Mouse (Mus musculus): ENCODE results near the gene Tsc22d4. TPM values are rescaled to one million over a fixed set of nuclear protein-coding genes. Genes with fewer than 3 reads are reported as not detected.

The Tsc22d4 gene
- polyA plus RNA-seq, 1 experiment from 2014 or later = 62.9 TPM

- ATAC-seq (ENCODE audit: low FRiP score) (no peak), DNase-seq (ENCODE audit: low spot score, missing footprints) (no peak)
- WGBS = 39% methylated on average over 5 of the region's 5 CpGs
- H3K9ac ChIP-seq (ENCODE audit: low read length) = peak overlapping the region; percentile 83; the same call in 1 of the 2 replicates
- H3K36me3 ChIP-seq (ENCODE audit: control insufficient read depth, insufficient read depth, low read length) = peaks cover 4% of the 10 kb centered on the region; the same call in 1 of the 2 replicates
- peaks cover 54% of the 10 kb centered on the region for H3K4me1 ChIP-seq (ENCODE audit: control insufficient read depth, insufficient read depth, low read length)
- H3K27ac ChIP-seq (ENCODE audit: low read depth, low read length) = peak overlapping the region; percentile 45
- H3K4me3 ChIP-seq (ENCODE audit: low read depth, low read length) = no peak overlapping the region
- peak overlapping the region; percentile 94; the same call in 1 of the 2 replicates for H3K4me2 ChIP-seq
- no peaks in the 10 kb centered on the region for H3K27me3 ChIP-seq (ENCODE audit: control insufficient read depth, insufficient read depth, low read length)
- H3K9me3 ChIP-seq (ENCODE audit: control insufficient read depth, low read length) = no peaks in the 10 kb centered on the region
Measured at GRCm38 (mm10) chr5:137738516-137738915, 7.0 kb upstream of the Tsc22d4 start.

DNA sequence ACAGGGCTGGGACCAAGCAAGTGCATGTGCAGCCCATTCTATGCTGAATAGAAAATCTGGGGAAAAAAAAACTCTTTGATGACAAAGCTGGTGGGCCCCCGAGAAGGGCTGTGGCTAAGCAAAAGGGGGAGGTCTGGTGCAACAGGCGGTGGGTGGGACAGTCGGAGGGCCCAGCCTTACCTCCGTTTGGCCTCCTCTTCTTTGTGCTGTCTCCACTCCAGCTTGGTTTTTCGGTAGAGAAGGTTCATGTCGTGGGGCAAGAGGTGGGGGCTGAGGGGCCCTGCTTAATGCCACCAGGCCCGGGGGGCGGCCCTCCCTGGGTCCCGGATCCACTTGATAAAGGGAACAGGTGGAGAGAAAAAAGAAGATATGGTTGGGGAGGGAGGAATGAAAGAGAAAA lies 6.1 kb upstream of the Tsc22d4 start:
- ATAC-seq (ENCODE audit: low FRiP score) = no peak
- H3K4me2 ChIP-seq = peak overlapping the region; percentile 94
- H3K27me3 ChIP-seq (ENCODE audit: control insufficient read depth, insufficient read depth, low read length) = no peaks in the 10 kb centered on the region
- 25% methylated on average over 9 of the region's 9 CpGs for WGBS
- H3K9ac ChIP-seq (ENCODE audit: low read length) = peak overlapping the region; percentile 83
- no peaks in the 10 kb centered on the region for H3K9me3 ChIP-seq (ENCODE audit: control insufficient read depth, low read length)
- peak overlapping the region; percentile 45 for H3K27ac ChIP-seq (ENCODE audit: low read depth, low read length)
- peak overlapping the region; percentile 75 for H3K4me3 ChIP-seq (ENCODE audit: low read depth, low read length)
- peaks cover 46% of the 10 kb centered on the region for H3K4me1 ChIP-seq (ENCODE audit: control insufficient read depth, insufficient read depth, low read length)
- H3K36me3 ChIP-seq (ENCODE audit: control insufficient read depth, insufficient read depth, low read length) = peaks cover 4% of the 10 kb centered on the region; the same call in 1 of the 2 replicates
- DNase-seq (ENCODE audit: low spot score, missing footprints) = no peak

- Histone ChIP-seq H3K27ac (ENCODE audit: low read depth, low read length) (peak overlapping the region; percentile 57), H3K4me1 (ENCODE audit: control insufficient read depth, insufficient read depth, low read length) (peaks cover 39% of the 10 kb centered on the region), H3K9me3 (ENCODE audit: control insufficient read depth, low read length) (no peaks in the 10 kb centered on the region), H3K4me2 (peak overlapping the region; percentile 94), H3K27me3 (ENCODE audit: control insufficient read depth, insufficient read depth, low read length) (no peaks in the 10 kb centered on the region), H3K4me3 (ENCODE audit: low read depth, low read length) (peak overlapping the region; percentile 75), H3K36me3 (ENCODE audit: control insufficient read depth, insufficient read depth, low read length) (peaks cover 4% of the 10 kb centered on the region; the same call in 1 of the 2 replicates), H3K9ac (ENCODE audit: low read length) (peak overlapping the region; percentile 83)
- 8% methylated on average over 11 of the region's 11 CpGs for WGBS
- DNase-seq (ENCODE audit: low spot score, missing footprints) (peak; percentile 92), ATAC-seq (ENCODE audit: low FRiP score) (no peak; the same call in 1 of the 2 replicates)
Measured at GRCm38 (mm10) chr5:137740506-137740905, 5.0 kb upstream of the Tsc22d4 start.

DNA sequence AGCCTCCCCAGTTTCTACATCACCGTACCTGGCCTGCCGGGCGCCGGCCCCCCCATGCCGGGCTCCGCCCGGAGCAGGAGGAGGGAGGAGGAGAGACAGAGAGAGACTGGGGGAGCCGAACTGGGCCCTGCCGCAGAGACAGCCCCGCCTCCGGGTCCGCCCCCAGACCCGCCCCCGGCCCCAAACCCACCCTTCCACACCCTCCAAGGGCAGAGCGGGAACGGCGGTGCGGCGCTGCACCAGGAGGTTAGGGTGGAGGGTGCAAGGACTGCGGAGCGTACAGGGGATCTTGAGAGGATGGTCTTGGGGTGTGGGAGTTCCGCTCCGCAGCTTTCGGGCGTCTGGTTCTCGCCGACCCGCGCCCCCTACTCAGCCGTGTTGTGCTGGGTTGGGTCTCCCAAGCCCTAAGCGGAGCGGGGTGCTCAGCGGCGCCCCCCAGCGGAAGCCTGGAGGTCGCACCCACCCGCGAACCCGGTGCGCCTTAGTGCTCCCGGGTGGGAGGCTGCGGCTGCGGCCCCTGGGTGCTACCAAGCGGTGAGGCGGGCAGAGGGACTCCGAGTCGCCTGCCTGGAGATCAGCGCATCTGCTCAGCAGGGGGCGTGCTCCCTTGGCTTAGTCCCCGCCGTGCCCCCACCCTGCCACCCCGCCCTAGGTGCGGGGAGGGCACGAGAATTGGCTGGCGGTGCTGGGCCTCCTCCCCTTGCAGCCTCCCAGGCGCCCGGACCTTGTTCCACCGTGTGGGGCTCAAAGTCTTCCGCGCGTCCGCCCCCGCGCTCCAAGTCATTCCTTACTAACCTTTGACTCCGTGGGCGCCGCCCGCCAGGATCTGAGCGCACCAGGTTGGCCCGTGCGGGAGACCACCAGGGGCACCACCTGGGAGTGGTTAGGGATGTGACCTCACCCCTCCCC lies 4.3 kb upstream of the Tsc22d4 start, which contains the start of gene Nyap1:
Gene Nyap1, minus strand, starts transcription at position 585 of the 909 bp plus-strand sequence.
- Histone ChIP-seq H3K4me3 (ENCODE audit: low read depth, low read length) (peak within 1 kb of the TSS; percentile 75), H3K36me3 (ENCODE audit: control insufficient read depth, insufficient read depth, low read length) (peaks cover 2% of the 10 kb centered on the region; the same call in 1 of the 2 replicates), H3K27me3 (ENCODE audit: control insufficient read depth, insufficient read depth, low read length) (no peaks in the 10 kb centered on the region), H3K9me3 (ENCODE audit: control insufficient read depth, low read length) (no peaks in the 10 kb centered on the region), H3K4me1 (ENCODE audit: control insufficient read depth, insufficient read depth, low read length) (peaks cover 37% of the 10 kb centered on the region), H3K4me2 (peak within 1 kb of the TSS; percentile 94), H3K27ac (ENCODE audit: low read depth, low read length) (peak within 1 kb of the TSS; percentile 57), H3K9ac (ENCODE audit: low read length) (peak within 1 kb of the TSS; percentile 83)
- whole genome bisulfite sequencing = under 1% methylated on average over 63 of the region's 71 CpGs
- DNase-seq (ENCODE audit: low spot score, missing footprints) = peak; percentile 99
- ATAC-seq (ENCODE audit: low FRiP score) = peak; percentile 84

- H3K27me3 ChIP-seq (ENCODE audit: control insufficient read depth, insufficient read depth, low read length) = no peaks in the 10 kb centered on the region
- H3K4me2 ChIP-seq = peak overlapping the region; percentile 94
- 73% methylated on average over 10 of the region's 10 CpGs for WGBS
- peak; percentile 87 for DNase-seq (ENCODE audit: low spot score, missing footprints)
- H3K36me3 ChIP-seq (ENCODE audit: control insufficient read depth, insufficient read depth, low read length) = no peaks in the 10 kb centered on the region
- no peaks in the 10 kb centered on the region for H3K9me3 ChIP-seq (ENCODE audit: control insufficient read depth, low read length)
- peaks cover 42% of the 10 kb centered on the region for H3K4me1 ChIP-seq (ENCODE audit: control insufficient read depth, insufficient read depth, low read length)
- no peak overlapping the region for H3K27ac ChIP-seq (ENCODE audit: low read depth, low read length)
- no peak overlapping the region for H3K9ac ChIP-seq (ENCODE audit: low read length)
- H3K4me3 ChIP-seq (ENCODE audit: low read depth, low read length) = no peak overlapping the region; the same call in 1 of the 2 replicates
- ATAC-seq (ENCODE audit: low FRiP score) = no peak
Measured at GRCm38 (mm10) chr5:137742048-137742447, 3.5 kb upstream of the Tsc22d4 start.

DNA sequence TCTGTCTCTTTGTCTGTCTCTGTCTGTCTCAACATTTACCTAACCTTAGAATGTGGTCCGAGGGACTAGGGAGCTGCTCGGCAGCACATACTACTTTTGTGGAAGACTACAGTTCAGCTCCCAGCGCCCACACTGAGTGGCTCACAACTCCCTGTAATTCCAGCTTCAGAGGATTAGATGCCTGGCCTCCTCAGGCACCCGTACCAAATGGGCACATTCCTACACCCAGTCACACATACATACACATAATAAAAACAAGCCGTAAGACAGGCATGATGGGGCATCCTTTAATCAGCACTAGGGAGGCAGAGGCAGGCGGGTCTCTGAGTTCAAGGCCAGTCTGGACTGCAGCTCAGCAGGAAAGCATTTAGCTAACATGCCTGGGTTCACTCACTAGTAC lies 2.7 kb upstream of the Tsc22d4 start:
- H3K27me3 ChIP-seq (ENCODE audit: control insufficient read depth, insufficient read depth, low read length) = no peaks in the 10 kb centered on the region
- DNase-seq (ENCODE audit: low spot score, missing footprints) (no peak), ATAC-seq (ENCODE audit: low FRiP score) (no peak)
- no peaks in the 10 kb centered on the region for H3K36me3 ChIP-seq (ENCODE audit: control insufficient read depth, insufficient read depth, low read length)
- no peaks in the 10 kb centered on the region for H3K9me3 ChIP-seq (ENCODE audit: control insufficient read depth, low read length)
- no peak overlapping the region for H3K4me2 ChIP-seq
- H3K4me1 ChIP-seq (ENCODE audit: control insufficient read depth, insufficient read depth, low read length) = peaks cover 47% of the 10 kb centered on the region
- no peak overlapping the region for H3K27ac ChIP-seq (ENCODE audit: low read depth, low read length)
- no peak overlapping the region for H3K4me3 ChIP-seq (ENCODE audit: low read depth, low read length)
- no peak overlapping the region for H3K9ac ChIP-seq (ENCODE audit: low read length)
- WGBS = 91% methylated on average over 6 of the region's 6 CpGs

GRCm38 (mm10) chr5:137744197-137744596 lies 1.3 kb upstream of the Tsc22d4 start:
- H3K27ac ChIP-seq (ENCODE audit: low read depth, low read length) = no peak overlapping the region
- peaks cover 43% of the 10 kb centered on the region for H3K4me1 ChIP-seq (ENCODE audit: control insufficient read depth, insufficient read depth, low read length)
- H3K4me3 ChIP-seq (ENCODE audit: low read depth, low read length) = no peak overlapping the region
- H3K4me2 ChIP-seq = no peak overlapping the region
- no peak for DNase-seq (ENCODE audit: low spot score, missing footprints)
- WGBS = 91% methylated on average over 7 of the region's 7 CpGs
- H3K36me3 ChIP-seq (ENCODE audit: control insufficient read depth, insufficient read depth, low read length) = no peaks in the 10 kb centered on the region
- no peak overlapping the region for H3K9ac ChIP-seq (ENCODE audit: low read length)
- no peaks in the 10 kb centered on the region for H3K9me3 ChIP-seq (ENCODE audit: control insufficient read depth, low read length)
- no peak for ATAC-seq (ENCODE audit: low FRiP score)
- no peaks in the 10 kb centered on the region for H3K27me3 ChIP-seq (ENCODE audit: control insufficient read depth, insufficient read depth, low read length)

DNA sequence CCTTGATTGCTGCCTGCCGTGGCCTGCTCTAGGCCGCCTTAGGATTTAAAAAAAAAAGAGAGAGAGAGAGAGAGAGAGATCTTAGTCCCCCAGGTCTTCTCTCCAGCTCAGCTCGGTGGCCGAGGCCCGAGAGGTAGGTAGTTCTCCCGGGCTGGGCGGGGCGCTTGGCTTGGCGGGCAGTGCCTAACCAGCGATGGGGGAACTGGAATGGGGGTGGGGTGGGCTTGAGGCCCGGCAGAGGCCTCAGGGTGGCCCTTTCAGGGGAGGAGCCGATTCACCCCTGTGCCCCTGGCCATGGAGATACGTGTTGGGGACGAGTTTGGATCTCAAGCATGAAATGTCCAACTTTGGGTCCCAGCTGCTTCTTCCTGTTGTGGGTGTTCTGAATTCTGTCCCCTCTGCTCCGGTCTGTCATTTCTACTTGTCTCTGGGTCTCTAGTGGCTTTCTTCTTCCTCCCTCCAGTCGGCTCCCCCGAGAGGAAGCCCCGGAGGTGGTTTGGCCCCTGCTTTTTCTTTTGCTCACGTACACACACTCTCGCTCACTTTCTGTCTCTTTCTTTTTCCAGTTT lies 836 bp downstream of the Tsc22d4 start:
- Histone ChIP-seq H3K4me1 (ENCODE audit: control insufficient read depth, insufficient read depth, low read length) (peaks cover 31% of the 10 kb centered on the region), H3K27me3 (ENCODE audit: control insufficient read depth, insufficient read depth, low read length) (no peaks in the 10 kb centered on the region), H3K9ac (ENCODE audit: low read length) (peak overlapping the region; percentile 81), H3K9me3 (ENCODE audit: control insufficient read depth, low read length) (no peaks in the 10 kb centered on the region), H3K4me2 (peak overlapping the region; percentile 97), H3K4me3 (ENCODE audit: low read depth, low read length) (peak overlapping the region; percentile 66), H3K36me3 (ENCODE audit: control insufficient read depth, insufficient read depth, low read length) (no peaks in the 10 kb centered on the region; the same call in 1 of the 2 replicates), H3K27ac (ENCODE audit: low read depth, low read length) (peak overlapping the region; percentile 86)
- DNase-seq (ENCODE audit: low spot score, missing footprints) (peak; percentile 96), ATAC-seq (ENCODE audit: low FRiP score) (peak; percentile 45)
- under 1% methylated on average over 20 of the region's 20 CpGs for WGBS
